Comparison of ENCODE assay signal across 1 mouse cellular context in the genomic region with DNA sequence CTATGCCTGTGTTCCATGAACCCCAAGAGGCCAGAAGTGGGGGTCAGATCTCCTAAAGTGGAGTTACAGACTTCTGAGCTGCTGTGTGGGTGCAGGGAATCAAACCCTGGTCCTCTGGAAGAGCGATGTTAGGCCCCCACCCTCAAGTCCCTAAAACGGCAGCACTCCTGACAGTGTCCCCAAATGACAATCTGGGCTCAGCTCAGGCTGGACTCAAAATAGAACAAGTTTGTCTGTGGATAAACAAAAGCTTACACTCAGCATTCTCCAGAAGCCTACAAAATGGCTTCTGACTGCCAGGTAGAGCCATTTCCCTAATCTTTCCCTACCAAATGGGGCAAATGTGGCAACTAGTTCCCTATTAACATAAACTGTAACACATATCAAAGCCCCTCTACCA.
TF ChIP-seq lines count a peak whose summit lies in the region.

No protein-coding gene starts in this region.

TF ChIP-seq in ES-E14, 5 proteins besides CTCF, POLR2A, EP300 and RAD21:
- TF ChIP-seq MAFK (IDR thresholded peaks at IDR 0.05; ENCODE audit: insufficient read depth, low read depth, low read length), result no peak
- no peak for TF ChIP-seq ZNF384 (IDR thresholded peaks at IDR 0.05; ENCODE audit: low read depth, low read length)
- TF ChIP-seq HCFC1 (IDR thresholded peaks at IDR 0.05; ENCODE audit: borderline replicate concordance, insufficient read depth, low read length), result no peak
- no peak for TF ChIP-seq ZC3H11A (IDR thresholded peaks at IDR 0.05; ENCODE audit: borderline replicate concordance, low read depth, low read length)
- no peak for TF ChIP-seq CHD2 (IDR thresholded peaks at IDR 0.05; ENCODE audit: low read depth, low read length)
